Mouse (Mus musculus): ENCODE measurements around the gene Adra2b.

Gene Adra2b

DNA sequence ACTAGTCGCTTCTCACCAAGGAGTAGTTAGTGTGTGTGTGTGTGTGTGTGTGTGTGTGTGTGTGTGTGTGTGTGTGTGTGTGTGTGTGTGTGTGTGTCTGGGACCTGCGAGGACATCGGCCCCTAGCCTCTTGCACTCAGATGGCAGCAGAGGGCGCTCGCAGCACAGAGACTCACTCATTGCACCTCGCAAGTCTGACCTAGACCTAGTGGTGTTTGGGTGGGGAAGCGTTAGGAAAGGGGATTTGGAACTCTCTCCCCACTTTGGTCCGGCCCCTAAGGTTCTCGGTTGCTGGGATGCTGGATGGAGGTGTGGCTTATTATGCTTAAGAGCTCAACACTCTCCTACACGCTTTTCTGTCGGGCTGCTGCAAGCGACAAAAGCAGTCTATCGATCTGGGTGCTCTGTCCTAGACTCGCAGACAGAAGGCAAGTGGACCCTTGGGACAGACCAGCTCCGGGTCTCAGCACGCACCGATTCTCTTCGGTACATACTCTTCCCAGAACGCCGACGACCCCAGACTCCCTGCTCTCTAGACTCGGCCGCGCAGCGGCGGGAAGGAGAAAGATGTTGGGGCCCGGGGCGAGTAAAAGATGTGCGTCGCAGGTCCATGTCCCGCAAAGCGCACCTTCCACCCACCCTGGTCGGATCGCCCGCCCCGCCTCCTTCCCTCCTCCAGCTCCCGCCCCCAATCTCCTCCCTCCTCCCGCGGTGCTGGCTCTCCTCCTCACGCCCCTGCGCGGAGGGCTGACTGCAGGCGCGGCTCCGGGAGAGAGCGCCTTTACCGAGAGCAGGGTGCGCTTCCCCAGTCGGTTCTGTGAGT, at the start of gene Adra2b:
TSS of gene Adra2b (plus strand) at position 750 of the 823 bp plus-strand sequence.
- no peak for DNase-seq (ENCODE audit: extremely low read depth, insufficient read length, low spot score)

GRCm38 (mm10) chr2:127313878-127314277, 49.1 kb upstream of the Adra2b start:
- DNase-seq (ENCODE audit: extremely low read depth, insufficient read length, low spot score) = no peak

DNA sequence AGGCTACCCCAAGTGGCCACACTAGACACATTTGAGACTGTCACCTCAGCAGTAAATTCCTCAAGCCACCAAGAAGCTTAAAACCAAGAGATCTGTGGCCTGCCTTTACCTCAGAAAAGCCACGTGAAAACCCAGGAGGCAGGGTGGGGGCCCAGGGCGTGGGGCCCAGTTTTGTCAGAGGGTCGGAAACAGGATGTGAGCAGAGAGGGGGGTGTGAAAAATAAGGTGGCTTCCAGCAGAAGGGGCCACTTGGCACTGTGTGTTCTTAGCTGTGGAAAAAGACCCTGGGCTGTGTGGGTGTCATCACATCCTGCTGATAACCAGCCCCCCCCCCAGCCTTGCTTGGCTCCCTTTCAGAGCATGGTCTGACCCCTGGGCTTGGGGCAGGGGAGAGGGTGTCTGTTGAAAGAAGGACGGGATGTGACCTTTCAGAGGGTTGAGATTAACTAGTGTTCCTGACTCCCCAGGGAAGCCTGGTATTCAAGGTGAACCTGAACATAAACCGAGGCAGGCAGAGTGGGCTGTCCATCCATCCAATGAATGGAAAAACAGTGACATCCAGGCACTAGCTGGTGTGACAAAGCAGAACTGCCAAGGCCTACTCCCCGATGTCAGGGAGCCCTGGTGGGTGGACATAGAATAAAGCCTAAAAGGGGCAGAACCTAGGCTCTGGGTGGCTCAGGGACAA, 48.4 kb upstream of the Adra2b start:
- no peak for DNase-seq (ENCODE audit: extremely low read depth, insufficient read length, low spot score)

DNA sequence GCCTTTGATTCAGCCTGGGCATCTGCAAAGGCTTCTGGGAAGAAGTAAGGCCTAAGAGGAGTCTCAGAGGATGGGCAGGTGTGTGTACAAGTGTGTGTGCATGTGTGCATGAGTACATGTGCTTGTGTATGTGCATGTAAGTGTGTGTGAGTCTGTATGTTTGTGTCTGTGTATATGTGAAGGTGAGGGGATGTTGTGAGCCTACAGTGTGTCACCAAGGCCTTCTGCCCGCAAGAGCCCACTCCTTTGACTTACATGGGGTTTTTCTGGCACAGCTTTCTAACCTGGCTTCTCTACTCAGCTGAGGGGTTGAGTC, 47.9 kb upstream of the Adra2b start:
- no peak for DNase-seq (ENCODE audit: extremely low read depth, insufficient read length, low spot score)

DNA sequence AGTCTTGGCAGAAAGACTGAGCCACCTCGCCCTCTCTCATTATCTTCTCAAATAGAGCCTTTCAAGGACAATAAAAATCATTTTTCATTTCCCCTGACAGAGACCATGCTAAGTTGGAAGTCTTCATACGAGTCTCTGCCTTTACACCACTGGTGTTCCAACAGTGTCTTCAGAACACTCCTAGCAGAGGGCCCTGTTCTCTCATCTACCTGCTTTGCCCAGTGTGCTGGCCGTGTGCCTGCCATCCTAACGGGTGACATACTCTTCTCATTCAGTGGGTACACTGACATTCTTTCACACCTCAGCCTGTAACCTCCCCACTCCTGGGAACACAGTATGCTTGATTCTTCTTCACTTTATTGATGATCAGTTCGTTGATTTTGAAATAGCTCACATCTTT, 46.6 kb upstream of the Adra2b start:
- DNase-seq (ENCODE audit: extremely low read depth, insufficient read length, low spot score) = no peak

- DNase-seq (ENCODE audit: extremely low read depth, insufficient read length, low spot score) = no peak
Observed at GRCm38 (mm10) chr2:127318136-127318535, 44.9 kb upstream of the Adra2b start.

- DNase-seq (ENCODE audit: extremely low read depth, insufficient read length, low spot score) = no peak
Observed at GRCm38 (mm10) chr2:127319071-127319470, 43.9 kb upstream of the Adra2b start.

DNA sequence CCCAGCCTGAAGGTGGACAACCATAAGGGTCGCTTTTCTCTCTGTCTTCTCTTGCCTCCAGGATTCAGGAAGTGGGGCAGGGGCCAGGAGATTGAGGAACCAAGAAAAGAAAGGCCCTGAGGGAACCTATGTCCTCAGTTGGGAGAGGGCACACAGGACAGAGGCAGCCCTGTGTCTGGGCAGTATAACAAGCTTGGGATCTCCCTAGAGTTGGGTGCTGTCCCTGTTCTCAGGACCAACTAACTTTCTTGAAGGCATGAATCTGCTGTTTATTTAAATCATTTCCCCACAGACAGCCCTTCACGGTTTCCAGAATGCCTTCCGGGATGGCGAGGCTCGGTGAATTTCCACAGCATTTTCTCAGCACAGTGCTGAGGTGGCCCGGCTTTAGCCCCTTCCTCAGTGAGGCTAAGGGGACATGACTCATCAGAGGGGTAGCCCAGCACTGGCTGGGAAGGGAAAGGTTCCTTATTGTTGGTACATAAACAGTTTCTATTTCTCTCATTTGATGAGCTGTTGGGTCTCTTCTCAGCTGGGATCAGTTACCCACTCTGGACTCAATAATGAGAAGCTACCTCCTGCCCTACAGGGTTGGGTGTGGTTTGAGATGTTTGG, 40.2 kb upstream of the Adra2b start:
- DNase-seq (ENCODE audit: extremely low read depth, insufficient read length, low spot score) = no peak

DNA sequence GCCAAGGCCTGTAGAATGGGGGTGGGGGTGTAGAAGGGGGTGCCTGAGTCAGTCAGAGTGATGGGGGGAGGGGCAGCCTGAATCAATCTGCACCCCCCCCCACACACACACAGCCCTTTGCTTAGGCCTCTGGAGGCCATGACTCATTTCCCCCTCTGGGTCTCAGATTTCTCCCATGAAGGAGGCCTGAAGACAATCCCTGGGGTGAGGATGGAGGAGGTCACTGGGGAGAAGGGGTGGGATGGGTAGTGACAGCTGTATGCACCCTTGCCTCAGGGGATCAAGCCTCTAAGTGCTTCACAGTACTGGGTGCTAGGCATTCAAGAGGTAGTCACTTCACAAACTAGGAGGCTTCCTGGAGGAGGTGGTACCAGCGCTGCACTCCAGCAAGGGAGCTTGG, 39.3 kb upstream of the Adra2b start:
- peak; percentile 56 for DNase-seq (ENCODE audit: extremely low read depth, insufficient read length, low spot score)

DNA sequence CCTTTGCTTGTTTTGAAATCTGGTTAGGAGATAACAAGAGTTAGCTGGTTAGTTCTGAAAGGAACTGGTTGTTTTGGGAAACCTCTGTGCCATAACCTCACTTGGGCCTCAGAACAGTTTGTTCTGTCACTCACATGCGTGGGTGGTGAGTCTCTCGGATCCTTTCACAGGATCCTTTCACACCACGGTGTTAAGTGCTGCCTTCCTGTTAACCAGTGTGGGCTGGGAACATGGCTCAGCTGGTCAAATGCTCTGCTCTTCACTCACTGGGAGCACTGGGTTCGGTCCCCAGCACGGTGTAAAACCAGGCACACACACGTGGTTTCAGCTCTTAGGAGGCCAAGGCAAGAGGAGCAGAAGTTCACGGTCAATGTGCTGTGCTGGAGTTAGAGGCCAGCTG, 38.6 kb upstream of the Adra2b start:
- DNase-seq (ENCODE audit: extremely low read depth, insufficient read length, low spot score) = no peak

GRCm38 (mm10) chr2:127328090-127328851, 34.7 kb upstream of the Adra2b start:
- no peak for DNase-seq (ENCODE audit: extremely low read depth, insufficient read length, low spot score)

GRCm38 (mm10) chr2:127332807-127333570, 30.0 kb upstream of the Adra2b start:
- DNase-seq (ENCODE audit: extremely low read depth, insufficient read length, low spot score) = no peak

DNA sequence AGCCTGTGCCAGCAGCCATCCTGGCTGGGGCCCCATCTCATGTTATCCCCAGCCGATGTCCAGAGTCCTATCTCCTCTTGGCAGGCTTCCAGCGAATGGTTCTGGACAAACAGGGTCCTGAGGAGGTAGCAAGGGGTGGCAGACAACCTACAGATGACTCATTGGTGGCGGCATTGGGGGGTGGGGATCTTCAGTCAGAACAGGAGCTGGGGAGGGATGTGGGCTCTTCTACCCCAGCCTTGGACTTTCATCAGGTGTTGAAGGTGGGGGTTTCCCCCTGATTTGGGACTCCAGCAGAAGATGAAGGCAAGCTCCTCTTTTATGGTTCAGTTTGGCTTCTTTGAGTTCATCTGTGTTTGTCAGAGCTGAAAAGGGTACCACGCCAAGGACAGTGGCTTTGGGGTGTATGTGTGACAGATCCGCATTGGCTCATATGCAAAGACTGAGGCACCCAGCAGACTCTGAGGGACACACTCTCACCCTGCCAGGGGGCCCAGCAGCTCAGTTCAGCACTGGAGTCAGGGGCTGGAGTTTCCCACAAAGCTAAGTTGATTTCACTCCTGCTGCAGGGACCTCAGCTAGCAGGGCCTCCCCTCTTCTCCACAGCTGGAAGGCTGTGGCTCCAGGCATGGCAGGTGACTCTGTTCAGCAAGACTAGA, 28.9 kb upstream of the Adra2b start:
- DNase-seq (ENCODE audit: extremely low read depth, insufficient read length, low spot score) = no peak

DNA sequence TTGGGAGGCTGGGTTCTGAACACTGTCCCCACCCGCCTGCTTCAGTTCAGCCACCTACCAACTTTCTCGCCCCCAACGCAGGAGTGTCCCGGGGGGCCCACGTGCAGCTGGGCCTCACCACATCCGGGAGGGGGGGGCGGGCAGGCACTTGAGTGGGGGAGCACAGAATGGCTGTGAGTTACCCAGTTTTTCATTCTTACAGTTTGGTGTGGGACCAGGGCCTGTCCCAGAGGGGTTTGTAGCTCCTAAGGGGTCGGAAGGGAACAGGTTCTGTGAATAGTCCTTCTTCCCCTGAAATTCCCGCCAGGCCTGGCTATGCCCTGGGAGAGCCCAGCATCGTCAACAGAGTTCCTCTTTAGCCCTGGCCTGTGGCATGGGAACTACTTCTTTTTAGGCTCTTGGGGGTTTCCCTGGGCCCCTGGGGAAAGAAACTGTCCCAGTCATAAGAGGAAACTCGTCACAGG, 27.9 kb upstream of the Adra2b start:
- no peak for DNase-seq (ENCODE audit: extremely low read depth, insufficient read length, low spot score)

- DNase-seq (ENCODE audit: extremely low read depth, insufficient read length, low spot score) = no peak
Observed at GRCm38 (mm10) chr2:127335767-127336496, 27.1 kb upstream of the Adra2b start, which contains the start of gene Dusp2. Dusp2 (plus strand) TSS chr2:127336159.

DNA sequence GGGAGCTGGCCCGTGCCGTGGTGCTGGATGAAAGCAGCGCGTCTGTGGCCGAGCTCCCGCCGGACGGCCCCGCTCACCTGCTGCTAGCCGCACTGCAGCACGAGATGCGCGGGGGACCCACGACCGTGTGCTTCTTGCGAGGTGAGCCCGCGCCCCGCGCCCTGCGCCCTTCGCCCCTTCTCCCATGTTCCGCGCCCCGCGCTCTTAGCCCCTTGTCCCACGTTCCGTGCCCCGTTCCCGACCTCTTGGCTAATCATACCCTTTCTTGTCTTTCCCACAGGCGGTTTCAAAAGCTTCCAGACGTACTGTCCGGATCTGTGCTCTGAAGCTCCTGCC, 26.5 kb upstream of the Adra2b start:
- DNase-seq (ENCODE audit: extremely low read depth, insufficient read length, low spot score) = no peak

- no peak for DNase-seq (ENCODE audit: extremely low read depth, insufficient read length, low spot score)
Observed at GRCm38 (mm10) chr2:127336885-127337284, 26.1 kb upstream of the Adra2b start.

DNA sequence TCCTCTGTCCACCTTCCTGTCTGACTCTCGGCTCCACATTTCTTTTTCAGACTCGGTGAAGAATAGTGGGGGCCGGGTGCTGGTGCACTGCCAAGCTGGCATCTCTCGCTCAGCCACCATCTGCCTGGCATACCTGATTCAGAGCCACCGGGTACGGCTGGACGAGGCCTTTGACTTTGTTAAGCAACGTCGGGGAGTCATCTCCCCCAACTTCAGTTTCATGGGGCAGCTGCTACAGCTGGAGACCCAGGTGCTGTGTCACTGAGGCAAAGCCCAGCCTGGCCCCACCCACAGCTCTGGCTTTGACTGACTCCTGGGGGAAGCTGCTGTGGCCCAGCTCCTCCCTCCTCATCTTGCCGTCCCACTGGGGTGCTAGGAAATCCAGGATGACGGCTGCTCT, 25.5 kb upstream of the Adra2b start:
- no peak for DNase-seq (ENCODE audit: extremely low read depth, insufficient read length, low spot score)

DNA sequence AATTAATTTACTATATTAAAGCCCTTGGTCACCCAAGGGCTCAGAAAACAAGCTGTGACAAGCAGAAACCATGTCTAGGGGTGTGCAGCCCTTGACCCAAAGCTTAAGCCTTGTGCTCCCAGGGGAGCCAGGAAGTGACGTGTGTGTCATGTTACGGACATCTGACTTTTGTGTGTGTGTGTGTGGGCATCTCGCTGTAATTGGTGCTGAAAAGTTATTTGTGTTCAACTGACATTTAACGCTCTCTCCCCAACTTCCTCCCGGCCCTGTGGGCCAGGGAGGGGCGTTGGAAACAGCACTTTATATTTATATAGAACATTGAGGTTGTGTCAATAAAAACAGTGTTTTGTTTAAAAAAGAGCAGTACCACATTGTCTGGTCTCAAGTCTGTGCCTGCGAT, 25.0 kb upstream of the Adra2b start:
- DNase-seq (ENCODE audit: extremely low read depth, insufficient read length, low spot score) = no peak
